Mouse (Mus musculus) heart, postnatal 0 days (tissue): Measurements from ENCODE around the gene Tnfrsf13c. TPM values are rescaled to one million over a fixed set of nuclear protein-coding genes. Genes with fewer than 3 reads are reported as not detected.

Source experiments
- ATAC-seq: fragments of 200-750 bp; cut with Nextera tagmentation; 2 replicates; pipeline ENCODE4 v1.8.0; 2017; ENCODE audit warnings: low read depth, moderate number of reproducible peaks, moderate library complexity; ENCODE audit not compliant: insufficient read depth
- DNase-seq: peaks from one replicate; pipeline ENCODE4 v3.0.0-alpha.2; 2016; ENCODE audit warnings: low spot score
- H3K27ac ChIP-seq: fragments of 300-500 bp; sonication (generic); 2 replicates; pipeline ENCODE4 v1.5.1; 2014; ENCODE audit warnings: low read depth, mild to moderate bottlenecking
- H3K27me3 ChIP-seq: fragments of 300-500 bp; sonication (generic); 2 replicates; pipeline ENCODE4 v1.6.1; 2014; ENCODE audit warnings: low read length, mixed read lengths; ENCODE audit not compliant: control insufficient read depth, insufficient read depth
- H3K36me3 ChIP-seq: fragments of 300-500 bp; sonication (generic); replicated peaks from 2 replicates; pipeline ENCODE4 v1.6.1; 2014; ENCODE audit warnings: low read length, mixed read lengths; ENCODE audit not compliant: control insufficient read depth, insufficient read depth
- H3K4me1 ChIP-seq: fragments of 300-500 bp; sonication (generic); 2 replicates; pipeline ENCODE4 v1.6.1; 2014; ENCODE audit warnings: antibody characterized with exemption; ENCODE audit not compliant: control insufficient read depth, insufficient read depth
- H3K4me2 ChIP-seq: fragments of 300-500 bp; sonication (generic); 2 replicates; pipeline ENCODE4 v1.6.1; 2014; ENCODE audit warnings: low read depth, mild to moderate bottlenecking, low read length, moderate library complexity
- H3K4me3 ChIP-seq: fragments of 300-500 bp; sonication (generic); 2 replicates; pipeline ENCODE4 v1.5.1; 2014; ENCODE audit warnings: low read depth, low read length
- H3K9ac ChIP-seq: fragments of 300-500 bp; sonication (generic); replicated peaks from 2 replicates; pipeline ENCODE4 v1.6.1; 2014; ENCODE audit warnings: low read depth, low read length, mixed read lengths
- H3K9me3 ChIP-seq: fragments of 300-500 bp; sonication (generic); replicated peaks from 2 replicates; pipeline ENCODE4 v1.6.1; 2016; ENCODE audit warnings: low read length; ENCODE audit not compliant: control insufficient read depth
- CTCF ChIP-seq: IDR thresholded peaks from 2 replicates; pipeline ENCODE4 v1.5.1; 2016; ENCODE audit warnings: antibody characterized with exemption, control low read depth, low read depth
- EP300 ChIP-seq: IDR thresholded peaks from 2 replicates; pipeline ENCODE4 v1.6.1; 2016; ENCODE audit warnings: antibody characterized with exemption, low read depth
- WGBS: fragments of 180-500 bp; shearing (Covaris S2); extraction: QIAGEN DNeasy Blood & Tissue Kit; methylation state at CpG from one replicate; pipeline ENCODE4 v1.1.7; 2014; 5-methylcytosine and 5-hydroxymethylcytosine counted together
- polyA plus RNA-seq: library from polyadenylated mRNA; unstranded; fragments of >200 nt; fragmentation: Nextera tagmentation; extraction: Ambion mirVana; gene quantifications from 2 replicates; pipeline ENCODE4 v1.2.1, GENCODE M21; 2015
- total RNA-seq: library from RNA; depleted of rRNA; stranded (reverse); fragments of >200 nt; gene quantifications from 2 replicates; pipeline ENCODE4 v1.2.3, GENCODE M21; 2014; ENCODE audit warnings: low replicate concordance

The Tnfrsf13c gene
- total and polyA plus RNA-seq, 2 experiments from 2014 or later = 1.5 TPM; not detected in 1

DNA sequence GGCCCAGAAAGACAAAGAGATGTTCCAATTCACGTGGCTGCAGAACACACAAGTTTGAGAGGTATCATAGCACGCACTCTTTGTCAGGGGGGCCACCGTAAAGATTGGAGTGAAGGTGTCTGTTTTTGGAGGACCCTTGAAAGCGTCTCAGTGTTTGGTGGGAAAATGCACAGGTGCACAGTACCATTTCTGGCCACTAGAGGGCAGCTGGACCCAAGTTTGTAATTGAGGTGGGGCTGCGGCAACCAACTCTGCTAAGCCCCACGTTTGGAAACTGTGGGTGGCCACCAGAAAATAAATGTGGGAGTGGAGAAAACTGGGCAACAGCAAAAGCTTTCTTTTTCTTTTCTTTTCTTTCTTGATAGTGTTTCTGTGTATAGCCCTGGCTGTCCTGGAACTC lies 42.2 kb upstream of the Tnfrsf13c start:
- no peak for ATAC-seq
- H3K27me3 ChIP-seq = peaks cover 1% of the 10 kb centered on the region; the same call in 1 of the 2 replicates
- no peak overlapping the region for H3K27ac ChIP-seq
- H3K4me1 ChIP-seq = no peaks in the 10 kb centered on the region
- DNase-seq = peak; percentile 20
- no peak overlapping the region for H3K4me3 ChIP-seq
- no peaks in the 10 kb centered on the region for H3K36me3 ChIP-seq
- peak; percentile 89 for TF ChIP-seq CTCF
- no peak for TF ChIP-seq EP300
- WGBS = 7% methylated on average over 6 of the region's 6 CpGs
- no peak overlapping the region for H3K4me2 ChIP-seq
- no peak overlapping the region for H3K9ac ChIP-seq
- H3K9me3 ChIP-seq = no peaks in the 10 kb centered on the region

GRCm38 (mm10) chr15:82259510-82259909 lies 35.3 kb upstream of the Tnfrsf13c start:
- Histone ChIP-seq H3K36me3 (no peaks in the 10 kb centered on the region), H3K4me3 (no peak overlapping the region), H3K4me2 (no peak overlapping the region), H3K27ac (no peak overlapping the region), H3K27me3 (no peaks in the 10 kb centered on the region), H3K4me1 (no peaks in the 10 kb centered on the region), H3K9me3 (no peaks in the 10 kb centered on the region), H3K9ac (no peak overlapping the region)
- peak; percentile 96 for TF ChIP-seq CTCF
- TF ChIP-seq EP300 = no peak
- peak; percentile 24; the same call in 1 of the 2 replicates for ATAC-seq
- no peak for DNase-seq
- WGBS = 17% methylated on average over 16 of the region's 16 CpGs

- no peaks in the 10 kb centered on the region for H3K36me3 ChIP-seq
- H3K27me3 ChIP-seq = no peaks in the 10 kb centered on the region
- DNase-seq (peak; percentile 5), ATAC-seq (peak; percentile 31; the same call in 1 of the 2 replicates)
- 0 out of 2 replicates have a peak, but pooled peaks cover 3% of the 10 kb centered on the region for H3K9me3 ChIP-seq
- no peak overlapping the region for H3K4me3 ChIP-seq
- WGBS = 20% methylated on average over 10 of the region's 10 CpGs
- no peak overlapping the region for H3K9ac ChIP-seq
- no peaks in the 10 kb centered on the region for H3K4me1 ChIP-seq
- TF ChIP-seq EP300 (no peak), CTCF (no peak)
- no peak overlapping the region for H3K4me2 ChIP-seq
- no peak overlapping the region for H3K27ac ChIP-seq
Measured at GRCm38 (mm10) chr15:82255944-82256383, 31.8 kb upstream of the Tnfrsf13c start.

DNA sequence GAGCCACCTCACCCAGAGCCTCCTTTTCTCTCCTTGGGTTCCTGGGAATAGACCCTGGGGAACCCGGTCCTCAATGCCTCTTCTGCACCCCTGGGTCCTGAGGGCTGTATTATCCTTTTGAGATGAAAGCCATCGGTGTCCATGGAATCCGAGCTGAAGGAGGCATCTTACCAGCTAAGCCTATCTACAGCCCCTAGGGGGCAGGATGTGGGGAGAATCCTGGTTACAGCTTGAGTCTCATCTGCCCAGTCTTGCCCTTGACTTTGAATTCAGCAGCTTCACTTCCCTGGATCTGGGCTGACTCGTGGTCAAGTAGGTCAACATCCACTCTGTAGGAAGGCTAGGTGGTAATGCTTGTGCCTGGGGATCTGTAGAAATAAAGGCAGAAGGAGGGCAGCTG lies 31.1 kb upstream of the Tnfrsf13c start:
- ATAC-seq = no peak
- no peak overlapping the region for H3K9ac ChIP-seq
- 41% methylated on average over 4 of the region's 4 CpGs for WGBS

DNA sequence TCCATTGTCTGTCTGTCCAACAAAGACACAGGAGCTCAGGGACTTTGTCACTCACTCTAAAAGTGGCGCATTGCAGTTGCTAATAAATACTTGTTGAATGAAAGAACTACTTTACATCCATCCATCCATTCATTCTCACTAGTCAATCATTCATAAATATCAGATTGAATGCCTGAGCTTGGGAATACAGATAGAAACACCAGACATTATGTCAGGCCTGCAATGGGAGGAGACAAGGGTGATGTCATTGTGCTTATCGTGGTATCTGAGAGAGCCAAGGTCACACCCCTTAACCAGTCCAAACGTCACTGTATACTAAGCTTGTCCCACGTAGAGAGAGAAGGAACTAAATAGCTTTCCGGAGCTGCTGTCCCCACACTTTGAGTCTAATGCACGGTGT lies 27.9 kb upstream of the Tnfrsf13c start, which contains the start of gene 1500009C09Rik:
TSS of gene 1500009C09Rik (plus strand) at position 301 of the 400 bp plus-strand sequence.
- TF ChIP-seq EP300 (no peak), CTCF (no peak)
- 0 out of 2 replicates have a peak, but pooled peaks cover 3% of the 10 kb centered on the region for H3K9me3 ChIP-seq
- DNase-seq (peak; percentile 2), ATAC-seq (no peak)
- no peak within 1 kb of the TSS for H3K27ac ChIP-seq
- no peaks in the 10 kb centered on the region for H3K36me3 ChIP-seq
- H3K9ac ChIP-seq = no peak within 1 kb of the TSS
- H3K4me2 ChIP-seq = no peak within 1 kb of the TSS
- no peaks in the 10 kb centered on the region for H3K4me1 ChIP-seq
- no peak within 1 kb of the TSS for H3K4me3 ChIP-seq
- 67% methylated on average over 6 of the region's 6 CpGs for WGBS
- H3K27me3 ChIP-seq = no peaks in the 10 kb centered on the region

More for the DNA sequence above, 31.1 kb upstream of the Tnfrsf13c start:
- Histone ChIP-seq H3K4me1 (no peaks in the 10 kb centered on the region), H3K27me3 (no peaks in the 10 kb centered on the region), H3K9me3 (0 out of 2 replicates have a peak, but pooled peaks cover 3% of the 10 kb centered on the region), H3K4me3 (no peak overlapping the region), H3K36me3 (no peaks in the 10 kb centered on the region), H3K27ac (no peak overlapping the region), H3K4me2 (no peak overlapping the region)
- peak; percentile 1 for DNase-seq
- no peak for TF ChIP-seq EP300
- no peak; the same call in 1 of the 2 replicates for TF ChIP-seq CTCF

DNA sequence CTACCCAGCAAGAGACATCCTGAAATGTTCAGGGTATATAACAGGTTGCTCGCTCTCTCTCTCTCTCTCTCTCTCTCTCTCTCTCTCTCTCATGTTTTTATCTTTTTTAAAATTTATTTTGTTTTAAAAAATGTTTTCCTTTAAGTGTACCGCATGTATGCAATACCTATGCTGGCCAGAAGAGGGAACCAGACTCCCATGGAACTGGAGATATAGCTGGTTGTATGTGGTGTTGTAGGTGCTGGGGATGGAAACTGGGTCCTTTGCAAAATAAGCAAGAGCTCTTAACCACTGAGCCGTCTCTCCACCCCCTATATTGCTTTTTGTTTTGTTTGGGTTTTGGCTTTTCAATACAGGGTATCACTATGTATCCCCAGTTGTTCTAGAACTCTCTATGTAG lies 27.4 kb upstream of the Tnfrsf13c start:
- no peak overlapping the region for H3K4me3 ChIP-seq
- no peak for ATAC-seq
- no peaks in the 10 kb centered on the region for H3K27me3 ChIP-seq
- no peak overlapping the region for H3K9ac ChIP-seq
- DNase-seq = no peak
- H3K4me2 ChIP-seq = no peak overlapping the region
- TF ChIP-seq CTCF = peak; percentile 28
- no peak for TF ChIP-seq EP300
- H3K36me3 ChIP-seq = no peaks in the 10 kb centered on the region
- 92% methylated on average over 3 of the region's 3 CpGs for WGBS
- H3K9me3 ChIP-seq = 0 out of 2 replicates have a peak, but pooled peaks cover 3% of the 10 kb centered on the region
- H3K4me1 ChIP-seq = no peaks in the 10 kb centered on the region
- H3K27ac ChIP-seq = no peak overlapping the region
